Mouse (Mus musculus) C2C12 (cell line): ENCODE data around the gene Cd320. TPM values are rescaled to one million over a fixed set of nuclear protein-coding genes. Genes with fewer than 3 reads are reported as not detected.
"Not testable (repeated sequence)": the region's sequence is repeated elsewhere in the genome, so short reads cannot be mapped to it uniquely, and the experiment has no call there.

Experiments
- H3K27me3 ChIP-seq: one replicate; pipeline ENCODE4 v1.6.1; 2011; ENCODE audit not compliant: control insufficient read depth, insufficient read depth, insufficient read length
- H3K36me3 ChIP-seq: one replicate; pipeline ENCODE4 v1.6.1; 2011; ENCODE audit not compliant: control insufficient read depth, insufficient read depth
- H3K4me3 ChIP-seq: one replicate; pipeline ENCODE4 v1.5.1; 2011; ENCODE audit warnings: mild to moderate bottlenecking, control low read depth; ENCODE audit not compliant: poor library complexity, insufficient read depth, severe bottlenecking
- H3K79me2 ChIP-seq: one replicate; pipeline ENCODE4 v1.6.1; 2011; ENCODE audit not compliant: control insufficient read depth, insufficient read depth
- H3K79me3 ChIP-seq: one replicate; pipeline ENCODE4 v1.6.1; 2011; ENCODE audit warnings: low read depth, control low read depth
- H3ac ChIP-seq: one replicate; pipeline ENCODE3; 2011; ENCODE audit warnings: low read depth; ENCODE audit not compliant: control insufficient read depth, insufficient read length
- CEBPB ChIP-seq: IDR thresholded peaks from one replicate; pipeline ENCODE4 v1.6.1; 2011; ENCODE audit warnings: low read depth, mild to moderate bottlenecking, control low read depth, moderate library complexity
- CTCF ChIP-seq: IDR thresholded peaks from one replicate; pipeline ENCODE4 v1.5.1; 2011; ENCODE audit not compliant: control insufficient read depth, insufficient read depth, insufficient read length
- FOSL1 ChIP-seq: IDR thresholded peaks from one replicate; pipeline ENCODE4 v1.8.0; 2011; ENCODE audit warnings: mild to moderate bottlenecking, low read length; ENCODE audit not compliant: poor library complexity, insufficient read depth, severe bottlenecking
- MAX ChIP-seq: IDR thresholded peaks from one replicate; pipeline ENCODE4 v1.6.1; 2011; ENCODE audit warnings: mild to moderate bottlenecking, control low read depth
- MYOD1 ChIP-seq: IDR thresholded peaks from one replicate; pipeline ENCODE4 v1.6.1; 2011; ENCODE audit warnings: low read depth; ENCODE audit not compliant: control insufficient read depth, insufficient read length
- MYOG ChIP-seq: IDR thresholded peaks from one replicate; pipeline ENCODE4 v1.6.1; 2011; ENCODE audit not compliant: control insufficient read depth, insufficient read length; ENCODE audit errors: extremely low read depth
- USF1 ChIP-seq: IDR thresholded peaks from one replicate; pipeline ENCODE4 v1.6.1; 2011; ENCODE audit warnings: low read depth, mild to moderate bottlenecking, control low read depth, moderate library complexity
- polyA plus RNA-seq: library from polyadenylated mRNA; unstranded; fragments of >200 nt; fragmentation: generic; extraction: Trizol; gene quantifications from one replicate; pipeline ENCODE4 v1.2.1, GENCODE M21; 2012; ENCODE audit warnings: missing spikeins

The Cd320 gene
- polyA plus RNA-seq, 1 experiment: 77.8 TPM

DNA sequence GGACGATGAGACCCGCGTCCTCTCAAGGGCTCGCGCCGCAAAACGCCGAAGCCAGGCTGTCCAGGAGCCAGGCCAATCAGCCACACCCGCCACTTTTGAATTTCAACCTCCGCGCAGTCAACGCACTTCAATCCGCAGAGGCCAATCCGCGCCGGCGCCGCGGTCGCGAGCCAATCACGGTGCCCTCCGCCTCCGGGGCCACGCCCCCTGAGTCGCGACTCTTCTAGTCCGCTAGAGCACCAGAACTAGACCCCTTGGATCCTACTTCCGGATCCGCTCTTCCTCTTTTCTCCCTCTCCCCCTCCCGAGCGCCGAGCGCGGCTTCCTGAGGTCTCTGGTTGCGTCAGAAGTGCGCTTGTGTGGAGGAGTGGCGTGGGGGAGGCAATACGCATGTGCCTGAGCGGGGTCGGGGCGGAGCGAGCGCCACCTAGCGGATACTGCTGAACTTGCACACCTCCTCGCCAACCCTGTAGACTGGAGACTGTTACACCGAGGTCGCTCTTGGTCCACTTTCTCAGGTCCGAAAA is 47.7 kb downstream of the Cd320 start, which contains the start of gene Kifc1:
Kifc1 (minus strand) TSS at position 129 of the 527 bp plus-strand sequence.
- Histone ChIP-seq H3K36me3 (peaks cover 8% of the 10 kb centered on the region), H3K79me2 (peaks cover 44% of the 10 kb centered on the region), H3K27me3 (no peaks in the 10 kb centered on the region), H3ac (peak within 1 kb of the TSS; percentile 77), H3K4me3 (peak within 1 kb of the TSS; percentile 65), H3K79me3 (peaks cover 25% of the 10 kb centered on the region)
- TF ChIP-seq CTCF (peak; percentile 96), MAX (peak; percentile 89), FOSL1 (no peak), CEBPB (peak; percentile 77)

DNA sequence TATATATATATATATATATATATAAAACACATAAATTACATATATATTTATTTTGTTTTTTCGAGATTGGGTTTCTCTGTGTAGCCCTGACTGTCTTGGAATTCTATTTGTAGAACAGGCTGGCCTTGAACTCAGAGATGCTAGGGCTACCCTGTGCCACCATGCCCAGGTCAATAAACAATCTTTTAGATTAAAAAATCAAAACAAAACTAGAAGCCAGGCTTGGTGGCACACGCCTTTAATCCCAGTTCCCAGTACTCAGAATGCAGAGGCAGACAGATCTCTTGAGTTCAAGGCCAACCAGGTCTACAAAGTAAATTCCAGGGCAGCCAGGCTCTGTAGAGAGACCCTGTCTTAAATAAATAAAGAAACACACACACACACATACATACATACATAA is 48.5 kb downstream of the Cd320 start:
- peaks cover 25% of the 10 kb centered on the region for H3K79me3 ChIP-seq

DNA sequence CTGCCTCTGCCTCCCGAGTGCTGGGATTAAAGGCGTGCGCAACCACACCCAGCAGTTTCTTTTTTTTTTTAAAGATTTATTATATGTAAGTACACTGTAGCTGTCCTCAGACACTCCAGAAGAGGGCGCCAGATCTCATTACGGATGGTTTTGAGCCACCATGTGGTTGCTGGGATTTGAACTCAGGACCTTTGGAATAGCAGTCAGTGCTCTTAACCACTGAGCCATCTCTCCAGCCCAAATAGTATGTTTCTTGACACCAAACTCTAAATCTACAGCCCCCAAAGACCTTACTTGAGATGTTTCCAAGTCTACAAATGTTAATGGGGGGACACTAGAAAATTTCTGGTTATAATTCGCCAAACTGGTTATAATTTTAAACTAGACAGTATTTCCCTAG is 49.0 kb downstream of the Cd320 start:
- Histone ChIP-seq H3K79me2 (peaks cover 33% of the 10 kb centered on the region), H3K79me3 (peaks cover 23% of the 10 kb centered on the region)
- not testable (repeated sequence) for H3K36me3 ChIP-seq, H3K27me3 ChIP-seq, H3K4me3 ChIP-seq, H3ac ChIP-seq

More for the DNA sequence above, 48.5 kb downstream of the Cd320 start:
- H3K27me3 ChIP-seq: no peaks in the 10 kb centered on the region
- H3ac ChIP-seq: no peak overlapping the region
- peaks cover 5% of the 10 kb centered on the region for H3K36me3 ChIP-seq
- H3K4me3 ChIP-seq: no peak overlapping the region
- TF ChIP-seq USF1 (no peak), CTCF (no peak), MYOD1 (no peak), CEBPB (no peak), MYOG (no peak), FOSL1 (no peak), MAX (no peak)
- peaks cover 38% of the 10 kb centered on the region for H3K79me2 ChIP-seq

DNA sequence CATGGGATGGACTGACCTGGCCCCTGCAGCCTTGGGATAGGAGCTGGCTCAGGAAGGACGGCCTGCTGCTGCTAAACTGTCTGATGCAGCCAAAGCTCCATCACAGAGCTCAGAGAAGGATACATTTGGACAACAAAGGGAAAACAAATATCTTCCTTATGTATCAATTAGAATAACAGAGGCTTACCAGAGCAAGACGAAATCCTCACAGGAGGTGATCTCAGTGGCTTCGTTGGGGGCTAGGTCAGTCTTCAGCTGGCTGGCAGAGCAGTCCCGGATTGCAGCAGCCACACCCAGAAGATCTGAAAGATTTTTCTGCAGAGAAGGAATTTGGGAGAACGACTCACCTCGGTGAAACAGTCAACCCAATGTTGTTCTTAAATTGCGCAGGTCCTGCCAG is 49.5 kb downstream of the Cd320 start:
- Histone ChIP-seq H3K79me3 (peaks cover 19% of the 10 kb centered on the region), H3ac (no peak overlapping the region), H3K79me2 (peaks cover 27% of the 10 kb centered on the region), H3K36me3 (no peaks in the 10 kb centered on the region), H3K27me3 (no peaks in the 10 kb centered on the region), H3K4me3 (no peak overlapping the region)
- TF ChIP-seq MYOG: no peak
- no peak for TF ChIP-seq FOSL1
- TF ChIP-seq MYOD1: no peak
- TF ChIP-seq MAX: no peak
- no peak for TF ChIP-seq CEBPB
- no peak for TF ChIP-seq CTCF
- no peak for TF ChIP-seq USF1

DNA sequence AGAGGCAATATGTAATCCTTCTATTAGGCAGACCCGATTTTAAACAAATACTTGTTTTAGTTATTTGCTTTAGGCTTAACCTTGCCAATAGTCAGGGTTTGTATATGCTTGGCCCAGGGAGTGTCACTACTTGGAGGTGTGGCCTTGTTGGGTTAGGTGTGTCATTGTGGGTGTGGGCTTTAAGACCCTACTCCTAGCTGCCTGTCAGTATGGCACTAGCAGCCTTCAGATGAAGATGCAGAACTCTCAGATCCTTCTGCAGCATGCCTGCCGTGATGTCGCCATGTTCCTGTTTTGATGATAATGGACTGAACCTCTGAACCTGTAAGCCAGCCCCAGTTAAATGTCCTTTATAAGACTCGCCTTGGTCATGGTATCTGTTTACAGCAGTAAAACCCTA is 50.1 kb downstream of the Cd320 start:
- H3K79me3 ChIP-seq: peaks cover 14% of the 10 kb centered on the region
- H3K4me3 ChIP-seq, H3K36me3 ChIP-seq, H3K27me3 ChIP-seq, H3ac ChIP-seq: not testable (repeated sequence)
- H3K79me2 ChIP-seq: peaks cover 22% of the 10 kb centered on the region

DNA sequence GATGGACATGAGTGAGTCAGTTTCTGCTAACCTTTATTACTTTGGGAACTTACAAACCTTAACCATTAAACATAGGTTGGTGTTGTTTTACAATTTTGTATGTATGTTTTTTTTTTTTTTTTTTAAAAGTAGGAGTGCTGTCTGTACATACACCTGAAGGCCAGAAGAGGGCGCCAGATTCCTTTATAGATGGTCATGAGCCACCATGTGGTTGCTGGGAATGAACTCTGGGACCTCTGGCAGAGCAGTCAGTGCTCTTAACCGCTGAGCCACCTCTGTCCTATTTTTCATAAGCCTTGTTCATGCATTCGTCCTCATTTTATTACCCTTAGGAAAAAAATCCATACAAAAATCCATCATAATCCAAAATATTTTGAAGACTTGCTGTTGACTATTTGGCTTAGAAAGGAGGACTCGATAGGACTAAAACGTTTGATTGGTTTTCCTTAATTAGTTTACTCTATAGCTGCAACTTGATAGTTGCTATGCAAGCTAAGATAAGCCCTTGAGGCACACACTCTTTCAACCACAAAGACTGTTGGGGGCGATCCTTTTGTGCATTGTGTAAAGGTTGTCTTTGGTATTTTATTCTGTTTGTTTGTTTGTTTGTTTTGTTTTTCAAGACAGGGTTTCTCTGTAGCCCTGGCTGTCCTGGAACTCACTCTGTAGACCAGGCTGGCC is 54.4 kb downstream of the Cd320 start:
- TF ChIP-seq CEBPB: no peak
- TF ChIP-seq CTCF: peak; percentile 25
- TF ChIP-seq MAX: peak; percentile 36
- H3K27me3 ChIP-seq: no peaks in the 10 kb centered on the region
- no peak overlapping the region for H3K4me3 ChIP-seq
- H3K79me2 ChIP-seq: no peaks in the 10 kb centered on the region
- no peak overlapping the region for H3ac ChIP-seq
- H3K79me3 ChIP-seq: no peaks in the 10 kb centered on the region
- no peaks in the 10 kb centered on the region for H3K36me3 ChIP-seq

DNA sequence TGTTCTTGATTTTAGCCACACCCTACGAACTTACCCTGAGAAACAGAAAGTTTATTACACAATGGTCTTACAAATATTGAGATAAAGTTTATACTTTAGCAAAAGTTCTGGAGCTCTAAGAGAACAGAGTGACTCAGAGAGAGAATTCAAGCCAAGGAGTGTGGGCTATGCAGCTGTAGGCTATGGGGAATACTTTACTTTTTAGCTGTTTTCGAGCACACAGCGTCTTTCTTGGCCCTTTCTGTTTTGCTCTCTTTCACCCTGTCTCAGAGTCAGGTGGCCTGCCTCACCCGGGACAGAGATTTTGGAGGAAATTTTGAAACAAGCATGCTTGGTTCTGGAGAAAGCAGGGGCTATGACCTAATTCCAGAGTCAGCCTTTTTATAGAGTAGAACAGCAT is 55.3 kb downstream of the Cd320 start:
- H3K79me2 ChIP-seq, H3K36me3 ChIP-seq, H3K4me3 ChIP-seq, H3K27me3 ChIP-seq, H3ac ChIP-seq, H3K79me3 ChIP-seq: not testable (repeated sequence)
